Mouse (Mus musculus) heart, postnatal 0 days (tissue): ENCODE data around the gene Nolc1.

Experiments
- CTCF ChIP-seq: IDR thresholded peaks from 2 replicates; pipeline ENCODE4 v1.5.1; 2016; ENCODE audit warnings: antibody characterized with exemption, control low read depth, low read depth
- EP300 ChIP-seq: IDR thresholded peaks from 2 replicates; pipeline ENCODE4 v1.6.1; 2016; ENCODE audit warnings: antibody characterized with exemption, low read depth

GRCm38 (mm10) chr19:46124651-46125050 lies 49.0 kb downstream of the Nolc1 start:
- no peak for TF ChIP-seq CTCF
- no peak for TF ChIP-seq EP300
